Mouse (Mus musculus): ENCODE results near the gene Sdhc.

Gene Sdhc

GRCm38 (mm10) chr1:171149974-171150760, at the start of gene Sdhc, which contains the start of gene Mpz:
Gene Sdhc, minus strand, starts transcription at chr1:171150603.
Gene Mpz, plus strand, starts transcription at chr1:171150711.
- CTCF ChIA-PET = interaction anchor here (0.7 kb wide), 1 partner anchor 520 kb away, joined by 3 read pairs; no protein-coding TSS in a partner anchor

- CTCF ChIA-PET = interaction anchor here (0.6 kb wide), 2 partner anchors 15 to 462 kb away, joined by 3 read pairs; no protein-coding TSS in a partner anchor
These were observed 49.1 kb upstream of the Sdhc start for GRCm38 (mm10) chr1:171199532-171199931.

- CTCF ChIA-PET = interaction anchor here (0.5 to 1.2 kb wide), 2 partner anchors 33 to 371 kb away, joined by 3 read pairs; no protein-coding TSS in a partner anchor
These were observed 45.5 kb upstream of the Sdhc start, which contains the start of gene Pcp4l1 for GRCm38 (mm10) chr1:171195887-171196397. Gene Pcp4l1, minus strand, starts transcription at chr1:171196268.

- CTCF ChIA-PET = interaction anchor here (1.2 kb wide), 1 partner anchor 32 kb away, joined by 3 read pairs; no protein-coding TSS in a partner anchor
These were observed 44.8 kb upstream of the Sdhc start for GRCm38 (mm10) chr1:171195046-171195822.

- CTCF ChIA-PET = no interaction called here
These were observed 43.8 kb upstream of the Sdhc start for GRCm38 (mm10) chr1:171193911-171194830.

- CTCF ChIA-PET = no interaction called here
These were observed 42.9 kb upstream of the Sdhc start for GRCm38 (mm10) chr1:171193093-171193840.

GRCm38 (mm10) chr1:171192283-171192682, 41.9 kb upstream of the Sdhc start:
- CTCF ChIA-PET = no interaction called here

GRCm38 (mm10) chr1:171190832-171191231, 40.4 kb upstream of the Sdhc start:
- CTCF ChIA-PET = interaction anchor here (0.7 kb wide), 1 partner anchor 132 kb away, joined by 6 read pairs; no protein-coding TSS in a partner anchor

GRCm38 (mm10) chr1:171189476-171190114, 39.2 kb upstream of the Sdhc start:
- CTCF ChIA-PET = interaction anchor here (0.7 kb wide), 1 partner anchor 102 kb away, joined by 12 read pairs; no protein-coding TSS in a partner anchor

GRCm38 (mm10) chr1:171189046-171189445, 38.6 kb upstream of the Sdhc start:
- CTCF ChIA-PET = interaction anchor here (0.6 to 0.7 kb wide), 2 partner anchors 39 to 102 kb away, joined by 6 to 12 read pairs; no protein-coding TSS in a partner anchor

GRCm38 (mm10) chr1:171187851-171188700, 37.7 kb upstream of the Sdhc start:
- CTCF ChIA-PET = interaction anchor here (0.6 kb wide), 1 partner anchor 40 kb away, joined by 6 read pairs; no protein-coding TSS in a partner anchor

- CTCF ChIA-PET = interaction anchor here (0.5 kb wide), 1 partner anchor 18 kb away, joined by 3 read pairs; no protein-coding TSS in a partner anchor
These were observed 35.3 kb upstream of the Sdhc start for GRCm38 (mm10) chr1:171185655-171186054.

GRCm38 (mm10) chr1:171184314-171184713, 33.9 kb upstream of the Sdhc start:
- CTCF ChIA-PET = no interaction called here

- CTCF ChIA-PET = no interaction called here
These were observed 33.2 kb upstream of the Sdhc start for GRCm38 (mm10) chr1:171183620-171184019.

GRCm38 (mm10) chr1:171183025-171183424, 32.6 kb upstream of the Sdhc start:
- CTCF ChIA-PET = no interaction called here

GRCm38 (mm10) chr1:171179487-171180171, 29.2 kb upstream of the Sdhc start:
- CTCF ChIA-PET = interaction anchor here (0.7 kb wide), 1 partner anchor 277 kb away, joined by 4 read pairs; no protein-coding TSS in a partner anchor

GRCm38 (mm10) chr1:171172779-171173178, 22.4 kb upstream of the Sdhc start:
- CTCF ChIA-PET = no interaction called here

GRCm38 (mm10) chr1:171171138-171171537, 20.7 kb upstream of the Sdhc start:
- CTCF ChIA-PET = no interaction called here
